Mouse (Mus musculus) heart, embryonic 15.5 days (tissue): Measurements from ENCODE around the gene Popdc3. TPM values are rescaled to one million over a fixed set of nuclear protein-coding genes. Genes with fewer than 3 reads are reported as not detected.
"Not testable (repeated sequence)": the region's sequence is repeated elsewhere in the genome, so short reads cannot be mapped to it uniquely, and the experiment has no call there.

Source experiments
- ATAC-seq: fragments of 200-750 bp; cut with Nextera tagmentation; replicated peaks from 2 replicates; pipeline ENCODE4 v1.8.0; 2017; ENCODE audit warnings: low read depth, moderate TSS enrichment; ENCODE audit not compliant: insufficient number of reproducible peaks, insufficient read depth, low FRiP score
- H3K27ac ChIP-seq: fragments of 300-500 bp; sonication (generic); 2 replicates; pipeline ENCODE4 v1.5.1; 2015; ENCODE audit warnings: mild to moderate bottlenecking, inconsistent platforms
- H3K27me3 ChIP-seq: fragments of 300-500 bp; sonication (generic); 2 replicates; pipeline ENCODE4 v1.6.1; 2015; ENCODE audit warnings: inconsistent platforms
- H3K36me3 ChIP-seq: fragments of 300-500 bp; sonication (generic); 2 replicates; pipeline ENCODE4 v1.6.1; 2015; ENCODE audit warnings: mild to moderate bottlenecking, inconsistent platforms
- H3K4me1 ChIP-seq: fragments of 300-500 bp; sonication (generic); replicated peaks from 2 replicates; pipeline ENCODE4 v1.6.1; 2015; ENCODE audit warnings: inconsistent platforms
- H3K4me2 ChIP-seq: fragments of 300-500 bp; sonication (generic); 2 replicates; pipeline ENCODE4 v1.6.1; 2015; ENCODE audit warnings: inconsistent platforms, mild to moderate bottlenecking, moderate library complexity
- H3K4me3 ChIP-seq: fragments of 300-500 bp; sonication (generic); 2 replicates; pipeline ENCODE4 v1.5.1; 2015; ENCODE audit warnings: mild to moderate bottlenecking, inconsistent platforms
- H3K9ac ChIP-seq: fragments of 300-500 bp; sonication (generic); 2 replicates; pipeline ENCODE4 v1.6.1; 2015; ENCODE audit warnings: mild to moderate bottlenecking, inconsistent platforms
- H3K9me3 ChIP-seq: fragments of 300-500 bp; sonication (generic); replicated peaks from 2 replicates; pipeline ENCODE4 v1.6.1; 2016; ENCODE audit warnings: inconsistent platforms
- WGBS: fragments of 180-500 bp; shearing (Covaris S2); methylation state at CpG from one replicate; pipeline ENCODE4 v1.1.7; 2015; ENCODE audit warnings: mixed read lengths; 5-methylcytosine and 5-hydroxymethylcytosine counted together
- polyA plus RNA-seq: library from polyadenylated mRNA; unstranded; fragments of >200 nt; fragmentation: Nextera tagmentation; extraction: Ambion mirVana; gene quantifications from 2 replicates; pipeline ENCODE4 v1.2.1, GENCODE M21; 2015

The Popdc3 gene
- 39.3 and 47.7 TPM in 2 replicates for polyA plus RNA-seq

GRCm38 (mm10) chr10:45177798-45178197 is at the start of gene Popdc3:
TSS of gene Popdc3 (plus strand) at chr10:45178098.
- not testable (repeated sequence) for H3K9ac ChIP-seq, H3K36me3 ChIP-seq, H3K9me3 ChIP-seq, H3K4me2 ChIP-seq, H3K4me3 ChIP-seq, H3K27ac ChIP-seq, ATAC-seq, H3K27me3 ChIP-seq
- peaks cover 16% of the 10 kb centered on the region for H3K4me1 ChIP-seq
- WGBS: 100% methylated on average over 1 of the region's 5 CpGs

- H3K27ac ChIP-seq: peak overlapping the region; percentile 57
- no peaks in the 10 kb centered on the region for H3K27me3 ChIP-seq
- H3K4me3 ChIP-seq: no peak overlapping the region
- no peak overlapping the region for H3K9ac ChIP-seq
- peaks cover 30% of the 10 kb centered on the region for H3K4me1 ChIP-seq
- peaks cover 6% of the 10 kb centered on the region; the same call in 1 of the 2 replicates for H3K36me3 ChIP-seq
- WGBS: 46% methylated on average over 11 of the region's 11 CpGs
- H3K4me2 ChIP-seq: peak overlapping the region; percentile 32; the same call in 1 of the 2 replicates
- ATAC-seq: no peak
- H3K9me3 ChIP-seq: no peaks in the 10 kb centered on the region
Measured at GRCm38 (mm10) chr10:45129105-45129504, 48.8 kb upstream of the Popdc3 start.

- Histone ChIP-seq H3K4me1 (peaks cover 27% of the 10 kb centered on the region), H3K9ac (no peak overlapping the region), H3K4me3 (no peak overlapping the region), H3K36me3 (peaks cover 6% of the 10 kb centered on the region; the same call in 1 of the 2 replicates), H3K27ac (peak overlapping the region; percentile 40), H3K4me2 (no peak overlapping the region), H3K27me3 (no peaks in the 10 kb centered on the region), H3K9me3 (no peaks in the 10 kb centered on the region)
- ATAC-seq: 0 out of 2 replicates have a peak, but pooled peaks have one; percentile 29
- 36% methylated on average over 6 of the region's 6 CpGs for WGBS
Measured at GRCm38 (mm10) chr10:45130004-45130403, 47.9 kb upstream of the Popdc3 start.

DNA sequence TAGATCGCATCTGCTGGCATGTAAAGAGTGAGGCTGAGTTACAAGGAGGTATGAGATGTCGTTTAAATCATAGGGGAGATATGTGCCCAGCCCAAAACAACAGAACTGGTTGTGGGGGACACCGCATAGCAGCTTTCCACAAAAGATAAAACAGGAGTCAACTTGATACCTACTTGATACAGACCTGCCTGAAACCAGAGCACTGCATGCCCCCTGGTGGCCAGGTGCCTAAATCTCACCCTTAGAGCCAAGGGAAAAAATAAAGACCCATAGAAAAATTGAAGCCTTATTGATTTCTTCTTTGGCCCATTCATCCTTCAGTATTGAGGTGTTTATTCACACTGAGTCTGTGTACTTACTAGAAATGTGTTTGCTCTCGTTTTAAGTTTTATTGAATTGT is 45.5 kb upstream of the Popdc3 start:
- peaks cover 3% of the 10 kb centered on the region; the same call in 1 of the 2 replicates for H3K36me3 ChIP-seq
- 0 out of 2 replicates have a peak overlapping the region, but pooled peaks have one; percentile 19 for H3K27ac ChIP-seq
- H3K9me3 ChIP-seq: no peaks in the 10 kb centered on the region
- H3K9ac ChIP-seq: no peak overlapping the region
- H3K4me3 ChIP-seq: no peak overlapping the region
- no peak for ATAC-seq
- 63% methylated on average over 4 of the region's 4 CpGs for WGBS
- no peaks in the 10 kb centered on the region for H3K27me3 ChIP-seq
- H3K4me1 ChIP-seq: peaks cover 37% of the 10 kb centered on the region
- no peak overlapping the region for H3K4me2 ChIP-seq

- no peak; the same call in 1 of the 2 replicates for ATAC-seq
- peak overlapping the region; percentile 71 for H3K27ac ChIP-seq
- H3K36me3 ChIP-seq: no peaks in the 10 kb centered on the region
- peaks cover 31% of the 10 kb centered on the region for H3K4me1 ChIP-seq
- H3K9me3 ChIP-seq: no peaks in the 10 kb centered on the region
- no peaks in the 10 kb centered on the region for H3K27me3 ChIP-seq
- no peak overlapping the region for H3K4me2 ChIP-seq
- no peak overlapping the region for H3K4me3 ChIP-seq
- H3K9ac ChIP-seq: no peak overlapping the region
- WGBS: 66% methylated on average over 7 of the region's 7 CpGs
Measured at GRCm38 (mm10) chr10:45136806-45137205, 41.1 kb upstream of the Popdc3 start.

DNA sequence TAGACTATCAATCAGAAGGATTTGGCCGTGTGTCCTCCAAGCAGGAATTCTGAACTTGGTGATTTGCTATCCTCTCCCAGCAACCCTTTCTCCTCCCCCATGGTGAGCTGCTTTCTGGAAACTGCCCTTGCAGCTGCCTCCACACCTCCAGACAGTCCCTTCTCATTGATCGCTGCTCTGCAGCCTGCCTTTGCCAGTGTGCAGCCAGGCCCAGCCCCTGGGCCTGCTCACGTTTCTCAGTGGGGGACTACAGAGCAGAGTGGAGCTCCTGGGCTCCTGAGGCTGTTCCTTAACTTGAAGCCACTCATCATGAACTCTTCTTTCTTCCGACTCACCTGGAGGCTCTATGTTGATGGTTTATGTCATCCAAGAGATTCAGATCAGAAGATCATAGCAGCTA is 38.0 kb upstream of the Popdc3 start:
- no peaks in the 10 kb centered on the region for H3K27me3 ChIP-seq

DNA sequence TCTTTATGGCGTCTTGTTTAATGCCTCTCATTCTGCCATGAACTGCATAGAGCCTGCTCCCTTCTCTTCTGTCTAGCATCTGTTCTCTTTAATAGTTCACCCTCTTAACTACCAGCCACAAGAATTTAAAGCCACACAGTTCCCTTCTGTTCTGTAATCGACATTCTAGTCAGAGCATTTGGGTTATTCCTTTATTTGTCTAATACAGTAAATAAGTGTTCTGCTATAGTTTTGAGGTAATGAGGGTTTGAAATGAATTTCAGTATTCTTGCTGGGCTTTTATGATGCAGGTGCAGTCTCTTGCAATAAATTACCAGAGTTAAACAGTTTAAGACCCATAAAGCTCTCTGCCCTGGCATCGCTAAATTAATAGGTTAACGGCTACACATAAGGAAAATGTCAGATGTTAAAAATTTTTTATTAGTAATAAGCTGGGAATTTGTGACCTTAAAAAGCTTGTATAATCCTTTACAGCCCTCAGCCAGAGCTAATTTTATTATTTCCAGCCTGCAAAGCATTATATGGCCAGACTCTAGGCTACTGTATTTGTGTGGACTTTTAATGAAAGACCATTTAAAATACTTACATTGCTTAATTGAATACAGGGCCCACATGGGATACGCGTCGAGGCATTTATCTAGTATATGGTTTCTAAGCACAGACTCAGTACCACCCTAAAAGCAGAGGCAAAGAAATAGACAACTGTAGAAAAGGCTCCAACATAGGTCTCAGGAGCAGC is 37.3 kb upstream of the Popdc3 start:
- Histone ChIP-seq H3K4me2 (no peak overlapping the region), H3K36me3 (no peaks in the 10 kb centered on the region), H3K9ac (no peak overlapping the region), H3K27ac (no peak overlapping the region), H3K4me1 (peaks cover 56% of the 10 kb centered on the region), H3K27me3 (no peaks in the 10 kb centered on the region), H3K4me3 (no peak overlapping the region), H3K9me3 (no peaks in the 10 kb centered on the region)
- no peak for ATAC-seq
- 86% methylated on average over 7 of the region's 7 CpGs for WGBS

More for the DNA sequence above, 38.0 kb upstream of the Popdc3 start:
- Histone ChIP-seq H3K9me3 (no peaks in the 10 kb centered on the region), H3K4me2 (no peak overlapping the region), H3K4me1 (peaks cover 49% of the 10 kb centered on the region), H3K9ac (no peak overlapping the region), H3K36me3 (no peaks in the 10 kb centered on the region), H3K27ac (no peak overlapping the region; the same call in 1 of the 2 replicates), H3K4me3 (no peak overlapping the region)
- 68% methylated on average over 4 of the region's 4 CpGs for WGBS
- no peak for ATAC-seq

DNA sequence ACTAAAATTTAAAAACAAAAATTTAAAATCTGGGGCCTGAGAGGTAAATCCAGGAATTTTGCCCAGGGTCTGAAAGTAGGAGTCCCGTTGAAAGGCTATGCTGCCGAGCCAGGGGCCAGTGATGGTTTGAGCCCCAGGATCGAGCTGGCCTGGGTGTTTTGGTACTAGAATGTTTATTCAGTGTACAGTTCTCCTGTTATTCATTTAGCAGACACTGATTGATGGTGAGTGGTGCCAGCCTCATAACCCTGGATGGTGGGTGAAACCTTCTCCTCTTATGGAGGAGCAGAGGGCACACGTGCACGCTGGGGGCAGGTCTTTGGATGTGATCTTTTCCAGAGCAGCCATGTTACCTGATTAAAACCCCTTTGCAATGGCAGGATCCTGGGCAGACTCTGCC is 35.5 kb upstream of the Popdc3 start:
- H3K36me3 ChIP-seq: no peaks in the 10 kb centered on the region
- H3K9me3 ChIP-seq: no peaks in the 10 kb centered on the region
- 0 out of 2 replicates have a peak overlapping the region, but pooled peaks have one; percentile 11 for H3K27ac ChIP-seq
- 79% methylated on average over 5 of the region's 5 CpGs for WGBS
- H3K4me2 ChIP-seq: no peak overlapping the region
- H3K9ac ChIP-seq: no peak overlapping the region
- no peak overlapping the region for H3K4me3 ChIP-seq
- peaks cover 59% of the 10 kb centered on the region for H3K4me1 ChIP-seq
- no peaks in the 10 kb centered on the region for H3K27me3 ChIP-seq
- ATAC-seq: no peak

- peak overlapping the region; percentile 82 for H3K27ac ChIP-seq
- peaks cover 55% of the 10 kb centered on the region for H3K4me1 ChIP-seq
Measured at GRCm38 (mm10) chr10:45144038-45144817, 33.7 kb upstream of the Popdc3 start.

DNA sequence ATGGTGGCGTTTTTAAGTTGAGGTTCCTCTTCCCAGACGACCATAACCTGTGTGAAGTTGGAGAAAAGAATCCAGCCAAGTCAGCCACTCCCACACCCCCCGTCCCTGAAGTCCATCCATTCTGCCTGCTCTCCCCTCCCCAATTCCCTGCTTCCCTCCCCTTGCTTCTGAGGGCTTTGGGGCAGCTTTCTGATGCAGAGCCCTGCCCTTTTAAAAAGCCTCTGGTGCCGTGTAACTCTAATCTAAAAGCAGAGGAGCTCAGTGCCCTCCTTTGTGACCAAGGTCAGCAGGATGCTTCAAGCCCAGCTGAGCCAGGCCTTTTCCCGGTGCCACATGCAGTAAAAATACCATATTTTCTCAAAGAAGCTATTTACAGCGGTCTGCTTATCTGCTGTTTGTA is 31.1 kb upstream of the Popdc3 start:
- H3K4me2 ChIP-seq: no peak overlapping the region
- no peaks in the 10 kb centered on the region for H3K9me3 ChIP-seq
- 24% methylated on average over 6 of the region's 6 CpGs for WGBS
- no peak overlapping the region for H3K9ac ChIP-seq
- no peak overlapping the region for H3K4me3 ChIP-seq
- no peak for ATAC-seq
- H3K27me3 ChIP-seq: no peaks in the 10 kb centered on the region
- peaks cover 50% of the 10 kb centered on the region for H3K4me1 ChIP-seq
- peaks cover 14% of the 10 kb centered on the region; the same call in 1 of the 2 replicates for H3K36me3 ChIP-seq
- H3K27ac ChIP-seq: peak overlapping the region; percentile 82

More at GRCm38 (mm10) chr10:45144038-45144817, 33.7 kb upstream of the Popdc3 start:
- peak; percentile 57; the same call in 1 of the 2 replicates for ATAC-seq
- Histone ChIP-seq H3K27me3 (no peaks in the 10 kb centered on the region), H3K4me3 (no peak overlapping the region), H3K4me2 (no peak overlapping the region), H3K9ac (no peak overlapping the region), H3K36me3 (no peaks in the 10 kb centered on the region; the same call in 1 of the 2 replicates), H3K9me3 (no peaks in the 10 kb centered on the region)
- WGBS: 84% methylated on average over 6 of the region's 6 CpGs

DNA sequence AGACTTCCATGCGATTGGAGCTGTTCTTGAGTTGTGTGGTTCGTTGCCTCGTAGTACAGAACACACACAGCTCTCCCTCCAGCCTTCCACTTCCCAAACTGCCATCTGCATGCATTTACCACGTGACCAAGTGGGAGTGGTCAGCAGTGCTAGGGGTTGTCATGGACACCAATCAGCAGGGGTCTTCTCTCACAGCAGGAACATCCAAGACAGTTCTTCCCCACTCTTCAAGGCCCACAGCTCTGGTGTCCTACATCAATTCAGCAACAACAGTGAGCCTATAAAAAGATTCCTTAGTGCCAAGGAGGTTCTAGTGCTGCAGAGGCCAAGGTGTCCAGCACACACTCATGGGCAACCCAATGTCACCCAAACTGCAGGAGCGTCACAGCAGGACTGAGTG is 26.8 kb upstream of the Popdc3 start:
- H3K4me3 ChIP-seq: no peak overlapping the region
- peaks cover 33% of the 10 kb centered on the region for H3K36me3 ChIP-seq
- H3K4me1 ChIP-seq: peaks cover 18% of the 10 kb centered on the region
- H3K9me3 ChIP-seq: no peaks in the 10 kb centered on the region
- no peaks in the 10 kb centered on the region for H3K27me3 ChIP-seq
- no peak for ATAC-seq
- no peak overlapping the region for H3K4me2 ChIP-seq
- 72% methylated on average over 5 of the region's 5 CpGs for WGBS
- H3K9ac ChIP-seq: no peak overlapping the region
- H3K27ac ChIP-seq: no peak overlapping the region
